Mouse (Mus musculus) ES-E14 (cell line): Measurements from ENCODE around the gene Fgd3.

Source experiments
- CHD2 ChIP-seq: IDR thresholded peaks from 2 replicates; pipeline ENCODE4 v1.6.1; 2014; ENCODE audit warnings: mild to moderate bottlenecking, low read depth, low read length, inconsistent platforms
- HCFC1 ChIP-seq: IDR thresholded peaks from 2 replicates; pipeline ENCODE4 v1.6.1; 2012; ENCODE audit warnings: low read length, inconsistent platforms, borderline replicate concordance; ENCODE audit not compliant: insufficient read depth
- ZNF384 ChIP-seq: IDR thresholded peaks from 2 replicates; pipeline ENCODE4 v1.6.1; 2012; ENCODE audit warnings: low read depth, low read length, inconsistent platforms

DNA sequence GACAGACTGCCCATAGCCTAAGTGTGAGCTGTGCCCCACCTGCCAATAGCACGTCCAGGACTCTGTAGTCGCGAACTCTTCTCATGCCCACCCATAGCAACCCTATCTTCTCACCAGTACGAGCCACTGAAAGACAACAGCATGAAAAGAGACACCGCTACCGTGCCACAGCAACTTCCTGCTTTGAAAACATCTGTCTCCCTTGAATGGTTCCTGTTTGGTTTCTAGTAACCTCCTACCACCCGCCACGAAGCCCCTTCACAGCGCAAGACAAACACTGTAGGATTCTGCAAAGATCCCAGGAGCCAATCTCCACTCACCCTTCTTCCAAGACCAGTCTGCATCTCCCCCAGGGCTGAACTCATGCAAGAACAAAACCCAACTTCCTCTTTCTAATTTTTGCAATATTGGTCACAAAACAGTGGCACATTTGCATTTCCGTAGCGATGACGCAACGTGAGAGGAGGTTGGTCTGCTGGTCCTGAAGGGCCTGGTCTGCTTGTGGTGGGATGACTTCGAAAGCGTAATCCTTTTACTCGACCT, 11.2 kb downstream of the Fgd3 start:
- TF ChIP-seq HCFC1 (no peak), ZNF384 (no peak), CHD2 (no peak)
